Mouse (Mus musculus) kidney, postnatal 14 days (tissue): ENCODE results near the gene Hoxc6.

Experiments
- DNase-seq: peaks from one replicate; pipeline ENCODE4 v3.0.0; 2022; ENCODE audit warnings: mixed read lengths

Hoxc6 gene

DNA sequence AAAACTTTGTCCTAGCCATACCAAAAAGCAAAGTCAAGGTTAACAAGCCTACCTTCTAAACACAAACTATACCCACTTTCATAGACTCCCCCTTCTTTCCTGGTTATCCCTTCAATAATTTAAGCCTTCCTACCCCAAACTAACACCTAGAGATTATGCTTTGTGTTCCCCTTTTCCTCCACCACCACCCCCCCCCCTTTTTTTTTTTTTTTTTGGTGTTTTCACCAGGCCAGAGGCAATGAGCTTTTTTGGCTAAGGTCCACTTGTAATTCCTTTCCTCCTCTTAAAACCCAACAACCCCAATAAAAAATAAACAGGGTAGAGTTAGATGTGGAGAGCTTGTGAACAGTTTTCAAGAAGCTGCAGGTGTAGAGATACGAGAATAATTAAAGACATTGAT lies 28.8 kb upstream of the Hoxc6 start:
- no peak for DNase-seq

DNA sequence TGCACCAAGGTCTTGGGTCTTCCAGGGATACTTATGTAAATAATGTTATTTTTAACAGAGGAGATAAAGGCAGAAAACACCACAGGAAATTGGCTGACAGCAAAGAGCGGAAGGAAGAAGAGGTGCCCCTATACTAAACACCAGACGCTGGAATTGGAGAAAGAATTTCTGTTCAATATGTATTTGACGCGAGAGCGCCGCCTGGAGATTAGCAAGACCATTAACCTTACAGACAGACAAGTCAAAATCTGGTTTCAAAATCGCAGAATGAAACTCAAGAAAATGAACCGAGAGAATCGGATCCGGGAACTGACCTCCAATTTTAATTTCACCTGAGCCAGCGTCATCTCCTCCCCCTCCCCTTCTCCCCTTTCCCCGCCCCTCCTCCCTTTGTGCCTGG lies 27.3 kb upstream of the Hoxc6 start:
- peak; percentile 62 for DNase-seq

DNA sequence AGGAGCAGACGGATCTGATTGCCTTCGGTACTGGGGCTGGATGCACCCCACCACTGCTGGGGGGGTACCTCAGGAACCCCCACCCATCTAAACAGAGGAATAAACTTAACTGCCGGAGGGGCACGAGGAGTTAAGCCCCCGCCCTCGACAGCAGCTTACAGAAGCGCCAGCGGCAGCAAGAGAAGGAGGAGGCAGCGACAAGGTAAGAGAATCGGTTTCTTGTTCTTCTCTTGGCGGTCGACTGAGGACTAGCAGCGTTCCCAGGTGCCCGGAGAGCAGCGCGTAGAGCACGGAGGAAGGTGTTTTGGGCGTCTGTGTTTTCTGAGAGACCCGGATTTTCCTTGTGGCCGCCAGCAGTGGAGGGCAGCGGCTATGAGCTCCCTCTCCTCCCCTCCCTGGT lies 25.8 kb upstream of the Hoxc6 start:
- DNase-seq, result no peak

DNA sequence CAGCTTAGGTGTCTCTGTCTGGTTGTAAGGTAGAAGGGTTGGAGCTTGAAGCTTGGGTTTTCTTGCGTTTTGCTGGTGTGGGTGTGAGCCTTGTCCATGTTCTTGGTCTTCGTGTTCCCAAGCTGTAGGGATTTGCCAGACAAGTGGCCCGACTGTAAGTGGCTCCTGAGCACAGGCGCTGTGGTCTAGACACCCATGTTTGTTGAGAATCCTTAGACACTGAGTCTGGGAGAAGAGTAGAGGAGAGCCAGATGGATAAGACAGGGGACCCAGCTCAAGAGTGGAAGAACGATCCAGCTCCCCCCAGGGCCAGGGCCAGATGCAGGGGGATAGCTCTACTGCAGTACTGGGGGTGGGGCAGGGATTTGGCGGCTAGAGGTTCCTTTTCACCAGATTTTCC lies 25.3 kb upstream of the Hoxc6 start:
- no peak for DNase-seq

DNA sequence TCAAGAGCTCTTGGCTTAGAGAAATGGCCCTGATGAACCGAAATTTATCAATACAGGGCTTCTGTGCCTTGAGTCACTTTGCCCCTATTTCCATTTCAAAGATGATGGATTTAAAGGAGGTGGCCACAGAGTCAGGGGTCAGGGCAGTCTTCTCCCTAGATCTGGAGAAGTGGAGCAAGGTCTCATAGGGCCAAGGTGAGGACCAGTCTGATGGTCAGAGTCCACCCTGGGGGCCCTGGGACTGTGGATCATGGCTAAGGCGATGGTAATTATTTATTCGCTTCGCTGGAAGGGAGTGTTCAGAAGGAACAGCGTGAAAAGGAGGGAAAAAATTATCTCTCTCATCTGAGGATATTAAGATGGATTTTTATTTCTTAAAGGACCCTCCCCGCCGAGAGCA lies 23.0 kb upstream of the Hoxc6 start:
- no peak for DNase-seq

DNA sequence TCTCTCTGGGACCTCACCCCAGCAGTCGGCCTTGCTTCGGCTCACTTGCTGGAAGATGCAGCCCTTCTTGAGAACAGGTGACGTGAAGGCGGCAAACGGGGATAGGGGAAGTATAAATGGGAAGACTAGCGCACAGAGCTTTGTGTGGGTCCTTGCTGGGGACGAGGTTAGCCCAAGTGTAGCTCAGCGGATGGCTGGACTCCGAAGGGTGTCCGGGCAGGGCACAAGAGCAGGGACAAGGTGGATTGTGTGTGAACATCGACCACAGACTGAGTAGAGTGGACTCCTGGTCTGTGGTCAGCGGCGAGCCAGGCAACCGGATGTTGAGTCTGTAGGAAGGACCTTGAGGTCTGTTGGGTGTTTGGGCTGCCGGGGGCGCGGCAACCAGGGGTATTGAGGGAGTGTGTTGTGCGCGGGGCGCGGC lies 22.4 kb upstream of the Hoxc6 start:
- DNase-seq, result peak; percentile 70

DNA sequence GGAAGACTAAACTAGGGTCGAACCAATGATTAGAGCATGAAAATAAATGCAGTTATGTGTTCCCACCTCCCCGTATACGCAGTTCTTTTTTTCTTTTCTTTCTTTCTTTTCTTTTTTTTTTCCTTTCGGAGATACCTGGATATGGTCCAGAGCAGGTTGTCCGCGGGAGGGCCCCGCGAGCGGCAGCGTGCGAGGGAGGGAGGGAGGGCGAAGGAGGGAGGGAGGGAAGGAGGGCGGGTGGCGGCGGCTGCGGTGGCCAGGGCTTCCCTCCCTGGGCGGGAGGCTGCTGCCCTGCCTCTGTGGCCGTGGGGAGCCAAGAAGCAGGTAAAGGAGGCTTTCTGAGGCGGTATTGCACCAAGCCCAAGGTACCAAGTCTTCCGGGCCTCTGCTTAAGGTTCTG lies 21.9 kb upstream of the Hoxc6 start, which contains the start of gene Hoxc9:
Gene Hoxc9 (plus strand): TSS at position 269 of the 400 bp plus-strand sequence.
- no peak for DNase-seq

DNA sequence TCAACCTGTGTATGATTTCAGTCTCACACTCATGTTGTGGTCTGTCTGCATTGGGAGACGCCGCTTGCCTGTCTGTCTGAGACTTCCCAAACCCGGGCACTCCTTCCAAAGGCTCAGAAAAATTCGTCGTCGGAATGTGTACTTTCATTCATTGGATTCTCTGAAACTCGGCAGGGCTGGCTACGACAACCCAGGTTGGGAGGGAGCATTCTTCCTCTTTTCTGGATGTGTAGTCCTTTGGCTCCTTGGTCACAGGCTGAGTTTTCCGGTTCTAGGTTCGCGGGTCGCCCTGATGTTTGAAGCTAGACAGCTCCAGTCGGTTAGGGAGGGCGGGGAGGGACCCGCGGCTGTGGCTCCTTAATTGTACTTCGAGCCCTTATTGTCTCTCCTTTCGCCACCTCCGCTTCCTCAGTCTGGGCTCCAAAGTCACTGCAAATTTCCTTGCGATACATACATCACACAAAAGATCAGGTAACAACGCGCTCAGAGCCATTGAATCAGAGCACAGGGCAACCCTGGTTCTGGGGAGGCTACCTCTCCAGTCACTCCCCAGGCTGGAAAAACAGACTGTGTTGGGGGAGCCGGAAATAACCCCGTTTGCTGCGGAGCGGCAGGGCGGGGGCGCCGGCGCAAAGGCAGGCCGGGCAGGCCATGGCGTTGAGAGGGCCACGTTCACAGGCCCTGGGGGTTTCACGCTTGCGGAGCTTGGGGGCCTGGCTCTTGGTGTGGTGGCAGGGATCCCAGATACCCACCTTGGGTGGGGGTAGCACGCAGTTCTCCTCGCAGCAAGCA lies 21.2 kb upstream of the Hoxc6 start:
- DNase-seq, result no peak

DNA sequence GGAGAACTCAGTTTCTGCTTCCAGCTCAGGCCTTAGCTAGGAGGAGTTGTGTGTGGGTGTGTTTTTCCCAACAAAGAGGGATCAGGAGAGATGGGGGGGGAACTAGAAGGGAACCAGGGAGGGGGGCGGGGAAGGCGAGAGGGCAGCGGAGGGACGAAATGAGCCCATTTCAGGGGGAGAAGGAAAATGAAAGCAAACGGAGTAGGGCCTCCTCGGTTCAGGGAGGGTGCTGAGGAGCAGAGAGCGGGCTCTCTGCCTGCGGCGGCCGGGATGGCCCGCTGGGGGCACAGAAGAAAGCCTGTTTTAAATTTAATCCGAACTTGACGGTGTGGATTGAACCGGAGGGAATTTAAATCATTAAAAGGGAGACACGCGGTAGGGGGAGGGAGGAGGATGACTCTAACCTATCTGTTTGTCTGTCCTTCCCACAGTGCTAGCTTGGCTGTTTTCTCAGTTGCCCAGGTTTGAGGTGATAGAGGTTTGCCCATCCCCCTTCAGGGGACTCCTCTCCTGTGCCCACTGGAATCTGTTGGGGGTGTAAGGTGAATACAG lies 20.6 kb upstream of the Hoxc6 start:
- DNase-seq, result no peak

DNA sequence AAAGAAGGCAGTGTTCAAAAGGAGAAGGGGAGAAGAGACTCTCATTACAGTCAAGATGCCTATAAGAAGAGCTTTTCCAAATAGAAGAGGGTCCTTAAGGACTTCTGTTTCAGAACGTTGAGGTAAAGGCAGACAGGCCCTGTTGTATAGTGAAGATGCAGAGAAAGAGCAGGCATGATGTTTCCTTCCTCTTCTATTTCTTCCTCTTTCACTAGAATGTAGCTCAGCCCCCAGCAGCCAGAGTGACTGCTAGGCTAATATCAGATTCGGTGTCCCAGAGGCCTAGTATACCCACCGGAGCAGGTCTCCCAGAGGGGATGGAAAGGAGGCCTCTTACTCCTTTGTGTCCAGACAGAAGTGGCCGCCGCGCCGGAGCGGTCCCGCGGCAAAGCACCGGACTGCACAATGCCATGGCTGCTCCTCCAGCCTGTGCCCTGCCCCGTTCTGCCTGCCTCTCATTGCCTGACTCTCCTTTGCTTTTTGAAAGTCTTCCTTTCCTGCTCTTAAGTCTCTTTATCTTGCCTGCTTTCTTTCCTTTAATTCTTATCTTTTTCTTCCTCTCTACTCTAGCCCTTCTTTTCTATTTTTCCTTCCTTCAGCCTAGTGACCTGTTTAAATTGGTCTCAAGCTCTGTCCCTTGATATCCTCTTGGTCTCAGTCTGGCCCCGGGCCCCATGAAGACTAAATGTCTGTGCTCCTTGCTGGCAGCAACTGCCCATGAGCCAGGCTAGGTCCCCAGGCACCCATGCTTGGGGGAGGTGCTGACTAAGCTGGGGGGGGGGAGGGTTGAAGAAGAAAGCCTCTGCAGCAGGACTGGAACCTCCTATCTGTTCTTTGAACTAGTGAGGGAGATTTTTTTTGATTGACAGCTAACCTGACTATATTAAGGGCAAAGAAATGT lies 19.2 kb upstream of the Hoxc6 start:
- DNase-seq, result no peak

DNA sequence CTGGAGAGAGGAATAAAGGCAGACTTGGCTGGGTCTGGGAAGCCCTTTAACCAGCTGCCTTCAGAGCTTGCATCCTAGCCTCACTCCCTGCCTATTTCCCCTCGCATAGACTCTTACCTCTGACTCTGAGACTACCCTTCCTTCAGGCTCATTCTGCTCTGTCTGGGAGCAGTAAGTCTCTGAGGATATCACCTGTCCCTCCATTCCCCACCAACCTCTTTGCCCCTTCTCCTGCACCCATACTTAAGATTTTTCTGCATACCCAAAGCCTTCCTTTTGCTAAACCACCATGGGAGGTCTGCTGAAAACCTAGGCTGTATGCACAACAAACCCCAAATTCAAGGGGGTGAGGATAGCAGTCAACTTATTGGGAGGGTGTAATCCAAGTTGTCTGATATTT lies 18.1 kb upstream of the Hoxc6 start:
- DNase-seq, result no peak

DNA sequence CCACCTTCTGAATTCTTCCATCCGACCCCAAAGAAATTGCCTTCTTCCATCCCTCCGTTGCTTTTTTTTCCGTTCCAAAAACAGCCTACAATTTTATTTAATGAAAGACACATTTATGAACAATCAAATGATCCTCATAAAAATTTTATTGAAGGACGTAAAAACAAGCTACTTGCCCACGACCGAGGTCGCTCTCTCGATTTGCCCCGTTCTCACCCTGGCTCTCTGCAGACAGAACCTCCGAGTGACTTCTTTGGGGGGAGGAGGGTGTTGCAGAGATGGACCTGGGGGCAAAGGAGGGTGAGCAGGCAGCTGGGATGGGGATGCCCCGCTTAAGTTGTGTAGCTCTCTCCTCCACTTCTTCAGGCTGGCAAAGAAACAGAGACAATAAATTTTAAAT lies 17.7 kb upstream of the Hoxc6 start:
- DNase-seq, result no peak

DNA sequence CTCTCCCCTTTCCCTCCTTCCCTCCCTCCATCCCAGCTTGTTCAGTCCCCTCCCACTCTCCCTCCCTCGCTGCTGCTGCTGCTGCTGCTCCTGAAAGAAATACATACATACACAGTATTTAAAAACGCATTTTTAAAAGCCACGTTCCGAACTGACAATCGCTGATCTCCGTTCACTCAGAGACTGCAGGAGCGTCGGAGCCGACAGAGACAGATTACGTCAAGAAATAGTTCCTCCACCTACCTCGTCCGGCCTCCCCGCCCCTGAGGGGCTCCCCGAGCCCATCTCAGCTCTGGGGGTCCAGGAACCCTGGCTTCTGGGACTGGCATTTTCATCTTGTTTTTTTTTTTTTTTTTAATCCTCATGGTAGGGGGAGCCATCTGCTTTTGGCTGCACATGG lies 17.1 kb upstream of the Hoxc6 start:
- no peak for DNase-seq

DNA sequence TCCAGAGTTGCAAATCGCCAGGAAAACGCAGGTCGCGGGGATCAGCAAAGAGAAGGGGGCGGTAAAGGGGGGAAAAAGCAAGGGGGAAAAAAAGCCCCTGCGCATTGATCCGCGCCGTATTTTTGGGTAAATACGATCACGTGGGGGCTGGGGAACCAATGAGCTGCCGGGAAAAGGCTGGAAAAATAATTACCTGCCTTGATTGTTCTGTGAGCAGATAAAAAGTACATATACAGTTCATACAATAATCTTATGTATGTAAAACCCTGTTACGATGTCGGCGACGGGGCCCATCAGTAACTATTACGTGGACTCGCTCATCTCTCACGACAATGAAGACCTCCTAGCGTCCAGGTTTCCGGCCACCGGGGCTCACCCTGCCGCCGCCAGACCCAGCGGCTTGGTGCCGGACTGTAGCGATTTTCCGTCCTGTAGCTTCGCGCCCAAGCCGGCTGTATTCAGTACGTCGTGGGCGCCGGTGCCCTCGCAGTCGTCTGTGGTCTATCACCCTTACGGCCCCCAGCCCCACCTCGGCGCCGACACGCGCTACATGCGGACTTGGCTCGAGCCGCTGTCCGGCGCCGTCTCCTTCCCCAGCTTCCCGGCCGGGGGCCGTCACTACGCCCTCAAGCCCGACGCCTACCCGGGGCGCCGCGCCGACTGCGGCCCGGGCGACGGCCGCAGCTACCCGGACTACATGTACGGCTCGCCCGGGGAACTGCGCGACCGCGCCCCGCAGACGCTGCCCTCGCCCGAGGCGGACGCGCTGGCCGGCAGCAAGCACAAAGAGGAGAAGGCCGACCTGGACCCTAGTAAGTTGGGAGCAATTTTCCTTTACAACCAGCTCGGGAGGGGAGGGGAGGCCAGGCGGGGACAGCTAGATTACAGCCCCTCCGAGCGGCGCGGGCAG lies 16.4 kb upstream of the Hoxc6 start:
- DNase-seq, result peak; percentile 74

DNA sequence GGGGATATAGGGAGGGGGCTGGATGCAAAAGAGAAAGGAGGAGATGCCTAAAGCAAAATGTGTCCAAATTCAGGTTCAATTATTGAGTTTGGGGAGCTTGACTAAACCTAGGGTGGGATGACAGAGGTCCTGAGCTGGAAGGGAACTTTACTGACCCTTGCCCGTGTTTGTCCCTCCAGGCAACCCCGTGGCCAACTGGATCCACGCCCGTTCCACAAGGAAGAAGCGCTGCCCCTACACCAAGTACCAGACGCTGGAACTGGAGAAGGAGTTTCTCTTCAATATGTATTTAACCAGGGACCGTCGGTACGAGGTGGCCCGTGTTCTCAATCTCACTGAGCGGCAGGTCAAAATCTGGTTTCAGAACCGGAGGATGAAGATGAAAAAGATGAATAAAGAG lies 14.3 kb upstream of the Hoxc6 start:
- no peak for DNase-seq

DNA sequence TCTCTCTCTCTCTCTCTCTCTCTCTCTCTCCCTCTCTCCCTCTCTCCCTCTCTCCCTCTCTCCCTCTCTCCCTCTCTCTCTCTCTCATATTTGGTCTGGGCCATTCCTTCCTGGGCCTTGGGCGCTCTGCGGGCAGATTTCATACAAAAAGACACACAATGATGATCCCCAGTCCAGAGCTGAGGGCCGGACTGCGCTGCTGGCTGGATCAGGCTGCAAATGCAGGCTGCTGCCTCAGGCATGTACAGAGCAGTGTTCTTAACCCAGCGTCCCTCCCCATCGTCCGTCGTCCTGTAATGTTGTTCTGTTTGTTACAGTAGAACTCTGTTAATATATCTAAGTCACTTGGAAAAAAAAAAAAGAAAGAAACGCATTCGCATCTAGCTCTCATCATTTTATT lies 13.5 kb upstream of the Hoxc6 start:
- no peak for DNase-seq

DNA sequence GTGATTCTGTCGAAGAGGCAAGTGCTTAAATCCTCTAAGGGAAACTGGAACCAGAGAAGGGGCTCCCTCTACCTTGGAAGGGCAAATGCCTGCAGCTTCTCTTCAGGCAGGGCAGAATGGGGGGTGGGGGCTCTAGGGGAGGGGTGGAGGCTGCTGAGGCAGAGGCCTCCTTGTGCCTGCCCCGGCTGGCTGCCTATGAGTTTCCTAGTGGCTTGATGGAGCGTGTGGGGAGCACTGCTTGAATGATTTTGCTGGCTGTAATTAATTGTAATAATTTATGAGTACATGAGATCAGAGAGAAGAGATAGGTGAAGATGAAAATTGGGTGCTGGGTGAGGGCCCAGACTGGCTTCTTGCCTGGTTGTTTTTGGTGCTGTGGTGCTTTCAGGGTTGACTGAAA lies 13.1 kb upstream of the Hoxc6 start:
- no peak for DNase-seq

DNA sequence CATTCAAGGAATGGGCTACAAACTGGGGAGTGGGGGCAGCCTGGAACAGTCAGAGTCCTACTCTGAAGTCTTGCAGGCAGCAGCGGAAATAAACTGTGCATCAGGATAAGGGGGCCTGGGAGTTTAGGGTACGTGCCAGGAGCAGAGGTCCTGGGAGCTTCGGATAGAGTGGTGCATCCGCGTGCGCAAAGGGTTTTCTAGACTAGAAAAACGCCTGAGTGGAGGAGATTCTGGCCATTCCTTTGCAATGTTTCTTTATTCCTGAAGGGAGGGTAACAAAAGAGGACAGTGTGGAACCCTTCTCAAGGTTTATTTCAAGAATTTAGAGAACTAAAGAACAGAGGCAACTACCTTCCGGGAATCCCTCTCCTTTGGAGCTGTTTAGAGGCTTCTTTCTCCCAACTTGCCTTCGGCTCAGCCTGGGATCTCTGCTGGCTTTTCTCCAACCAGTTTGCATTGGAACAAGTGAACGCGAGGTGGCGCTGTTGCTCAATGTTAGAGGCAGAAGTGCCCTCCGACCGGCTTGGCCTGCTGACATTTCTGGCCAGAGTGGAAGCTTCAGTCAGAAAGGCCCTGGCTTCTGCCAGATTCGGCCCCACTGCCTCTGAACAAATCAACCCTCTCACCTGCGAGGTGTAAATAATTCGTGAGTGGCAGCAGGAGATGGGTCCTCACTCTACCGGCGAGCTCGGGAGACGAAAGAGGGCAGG lies 10.8 kb upstream of the Hoxc6 start:
- DNase-seq, result peak; percentile 95

DNA sequence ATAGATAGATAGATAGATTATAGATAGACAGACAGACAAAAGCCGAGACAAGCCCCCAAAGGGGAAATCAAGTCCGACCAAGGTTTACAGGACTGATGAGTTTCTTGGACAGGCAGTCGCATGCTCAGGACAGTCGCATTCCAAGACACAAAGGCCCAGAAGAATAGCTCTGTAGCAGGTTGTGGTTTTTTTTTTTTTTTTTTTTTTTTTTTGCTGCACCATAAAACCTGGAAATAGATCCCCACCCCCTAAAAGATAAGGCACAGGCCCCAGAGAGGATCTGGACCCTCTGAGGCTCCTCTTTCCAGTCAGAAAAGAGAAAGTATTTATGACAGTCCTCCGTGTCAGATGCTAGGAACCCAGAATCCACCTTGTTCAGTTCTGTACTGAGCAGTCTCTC lies 10.0 kb upstream of the Hoxc6 start:
- no peak for DNase-seq

DNA sequence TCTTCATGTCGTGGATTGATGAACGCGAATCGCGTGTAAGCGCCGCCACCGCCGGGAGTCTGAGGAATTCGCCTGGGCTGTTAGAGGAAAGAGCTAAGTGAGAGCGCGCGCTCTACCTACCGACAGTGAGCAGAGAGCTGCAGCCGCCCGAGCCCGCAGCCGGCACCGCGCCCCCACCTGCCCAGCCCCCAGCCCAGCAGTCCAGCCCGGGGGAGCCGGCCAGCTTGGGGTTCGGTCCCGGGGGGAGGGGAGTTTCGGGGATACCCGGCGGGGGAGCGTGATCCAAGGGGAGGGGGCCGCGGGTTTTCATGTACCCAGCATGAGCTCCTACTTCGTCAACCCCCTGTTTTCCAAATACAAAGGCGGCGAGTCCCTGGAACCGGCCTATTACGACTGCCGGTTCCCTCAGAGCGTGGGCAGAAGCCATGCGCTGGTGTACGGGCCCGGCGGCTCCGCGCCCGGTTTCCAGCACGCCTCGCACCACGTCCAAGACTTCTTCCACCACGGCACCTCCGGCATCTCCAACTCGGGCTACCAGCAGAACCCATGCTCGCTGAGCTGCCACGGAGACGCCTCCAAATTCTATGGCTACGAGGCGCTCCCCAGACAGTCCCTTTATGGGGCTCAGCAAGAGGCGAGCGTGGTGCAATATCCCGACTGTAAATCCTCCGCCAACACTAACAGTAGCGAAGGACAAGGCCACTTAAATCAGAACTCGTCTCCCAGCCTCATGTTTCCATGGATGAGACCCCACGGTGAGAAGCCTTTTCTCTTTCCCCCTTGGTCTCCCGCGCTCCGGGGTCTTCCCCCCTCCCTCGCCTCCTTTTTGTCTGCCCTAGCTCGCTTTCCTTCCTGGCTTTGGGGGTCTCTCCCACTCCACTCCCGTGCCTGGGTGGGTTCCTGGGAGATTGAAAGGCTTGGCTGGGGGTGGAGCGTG lies 7.3 kb upstream of the Hoxc6 start, which contains the start of gene Hoxc8:
Gene Hoxc8 (plus strand): TSS at position 147 of the 937 bp plus-strand sequence.
- peak; percentile 65 for DNase-seq

DNA sequence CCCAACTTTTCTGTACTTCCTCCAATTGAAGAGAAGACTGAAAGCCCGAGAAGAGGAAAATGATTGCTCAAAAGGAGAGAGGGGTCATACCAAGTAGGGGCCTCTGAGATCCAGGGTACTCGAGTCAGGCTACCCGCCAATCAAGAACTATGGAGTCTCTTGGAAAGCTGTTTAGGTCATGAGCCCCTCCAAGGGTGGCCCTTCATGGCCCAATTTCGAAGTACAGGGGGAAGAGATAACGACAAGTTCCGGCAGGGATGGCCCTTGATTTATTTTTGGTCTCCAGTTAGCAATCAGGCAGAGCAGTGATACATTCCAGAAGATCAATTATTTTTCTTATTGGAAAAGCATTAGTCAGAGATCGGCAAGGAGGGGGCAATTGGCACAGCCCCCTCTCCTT lies 6.3 kb upstream of the Hoxc6 start:
- no peak for DNase-seq
